ENCODE assay signal across 7 mouse cellular contexts in the genomic region with DNA sequence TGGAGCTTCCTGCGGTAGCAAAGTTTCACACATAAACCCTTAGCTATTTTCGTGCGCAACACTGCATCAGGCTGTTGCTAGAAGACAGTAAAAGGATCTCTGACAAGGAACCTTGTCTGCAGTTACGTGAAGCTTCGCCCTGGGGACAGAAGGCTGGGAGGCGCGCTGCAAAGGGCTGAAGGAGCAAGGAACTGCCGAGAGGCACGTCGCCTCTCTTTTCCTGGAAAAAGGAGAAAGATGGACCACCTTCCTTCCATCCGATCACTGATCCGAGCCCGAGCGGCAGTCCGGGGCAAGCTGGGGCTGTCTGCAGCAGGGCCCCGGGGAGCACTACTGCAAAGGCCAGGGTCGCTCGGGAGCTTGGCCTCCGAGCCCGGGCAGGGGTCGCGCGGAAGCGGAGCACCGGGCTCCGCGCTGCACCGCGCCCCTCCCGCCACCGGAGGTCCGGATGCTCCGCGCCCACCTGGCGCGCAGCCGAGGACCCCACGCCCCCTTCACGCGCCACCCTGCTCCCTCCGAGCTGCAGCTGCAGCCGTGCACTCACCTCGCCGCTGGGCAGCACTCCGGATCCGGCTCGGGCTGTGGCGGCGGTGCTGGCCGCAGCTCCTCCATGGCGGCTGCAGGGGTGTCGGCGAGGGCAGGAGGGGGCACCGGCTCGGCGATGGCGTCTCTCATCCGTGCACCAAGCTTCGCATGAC. TPM values are rescaled to one million over a fixed set of nuclear protein-coding genes. Genes with fewer than 3 reads are reported as not detected.
A peak's percentile ranks its signal among the peaks of the same experiment; 100 is the strongest.
DNase-seq lines count a peak whose midpoint lies in the region; ATAC-seq lines count a peak whose summit lies in the region.

No protein-coding gene starts in this region.

- peaks cover 25% of the 10 kb centered on the region for H3K4me1 ChIP-seq in limb, embryonic 12.5 days (replicated peaks)

- no peaks in the 10 kb centered on the region for H3K36me3 ChIP-seq in limb, embryonic 12.5 days

- 0% methylated on average over 58 of the region's 59 CpGs for WGBS in limb, embryonic 12.5 days

- ATAC-seq in erythroid progenitor cell, adult 5-6 weeks (replicated peaks; ENCODE audit: low FRiP score, poor library complexity, severe bottlenecking) = peak; percentile 17
- peak; percentile 84 for ATAC-seq in limb, embryonic 12.5 days (ENCODE audit: insufficient number of reproducible peaks, insufficient read depth, low FRiP score, low TSS enrichment, low read depth)

- H3K4me3 ChIP-seq in limb, embryonic 12.5 days (replicated peaks) = peak overlapping the region; percentile 98

- DNase-seq in left cerebral cortex, postnatal 25 days (ENCODE audit: low spot score in 2 of 2) = peak; percentile 32 to 40
- DNase-seq in left cerebral cortex, postnatal 4 days = no peak
- peak; percentile 9 for DNase-seq in T-cell, adult 2 months (ENCODE audit: low spot score)
- DNase-seq in naive thymus-derived CD4-positive, alpha-beta T cell, adult 2 months (ENCODE audit: low read depth) = peak; percentile 53
- DNase-seq in urinary bladder, postnatal 10 days (ENCODE audit: low spot score) = no peak

- intact Hi-C loops in left cerebral cortex, postnatal 25 days (cut with DNase I) = loop anchor here (1.0 to 5.0 kb wide), 4 partner anchors 40 to 281 kb away; no protein-coding TSS in a partner anchor
- intact Hi-C loops in left cerebral cortex, postnatal 4 days (cut with DNase I) = no loop called here

- peak overlapping the region; percentile 75 for H3K4me2 ChIP-seq in limb, embryonic 12.5 days

- peak overlapping the region; percentile 95 for H3K9ac ChIP-seq in limb, embryonic 12.5 days (replicated peaks)

- no peaks in the 10 kb centered on the region for H3K27me3 ChIP-seq in limb, embryonic 12.5 days

- no peaks in the 10 kb centered on the region for H3K9me3 ChIP-seq in limb, embryonic 12.5 days

- H3K27ac ChIP-seq in limb, embryonic 12.5 days = peak overlapping the region; percentile 99

RNA-seq across cellular contexts. Expression of gene Map3k4, which starts 0.5 kb away (rescaled TPM):
- 10 to 100 TPM; 39.4 to 44.4 TPM for total RNA-seq in left cerebral cortex, postnatal 25 days (2021)
- total RNA-seq in left cerebral cortex, postnatal 4 days (2021) = 10 to 100 TPM; 43.0 to 44.1 TPM
- total RNA-seq in erythroid progenitor cell, adult 5-6 weeks (2015; ENCODE audit: low replicate concordance) = 8.0 and 10.5 TPM in 2 replicates
- total RNA-seq in erythroid progenitor cell, adult 5-6 weeks (2017; ENCODE audit: low replicate concordance) = 7.4 and 10.4 TPM in 2 replicates
- 56.1 and 63.0 TPM in 2 replicates for polyA plus RNA-seq in limb, embryonic 12.5 days (2016; fragmentation: Nextera tagmentation; extraction: Ambion mirVana)

Comparison
In these comparisons a context has a peak if more than half of its experiments do, and no peak if none do; other contexts are left out.
1. DNase-seq: peak in left cerebral cortex, postnatal 25 days (2 of 2), T-cell, adult 2 months (single experiment) and naive thymus-derived CD4-positive, alpha-beta T cell, adult 2 months (single experiment); none in left cerebral cortex, postnatal 4 days (single experiment) and urinary bladder, postnatal 10 days (single experiment).